Mouse (Mus musculus) kidney, postnatal 0 days (tissue): ENCODE measurements at regions not wholly inside any gene's neighbourhood (a gene's known extent, or its start where the extent isn't known, plus 50 kb on each side); places are given as distances from the start of the nearest gene placed in this dataset.
A peak's percentile ranks its signal among the peaks of the same experiment; 100 is the strongest.

Experiments
- ATAC-seq: fragments of 200-750 bp; cut with Nextera tagmentation; replicated peaks from 2 replicates; pipeline ENCODE4 v1.8.0; 2017; ENCODE audit warnings: low read depth, moderate number of reproducible peaks, moderate TSS enrichment, moderate library complexity; ENCODE audit not compliant: low FRiP score
- DNase-seq: peaks from one replicate; pipeline ENCODE4 v3.0.0-alpha.2; 2016; ENCODE audit warnings: low spot score
- H3K27ac ChIP-seq: fragments of 300-500 bp; sonication (generic); 2 replicates; pipeline ENCODE4 v1.5.1; 2014; ENCODE audit warnings: mild to moderate bottlenecking
- H3K27me3 ChIP-seq: fragments of 300-500 bp; sonication (generic); 2 replicates; pipeline ENCODE4 v1.6.1; 2014; ENCODE audit warnings: low read length, mixed read lengths; ENCODE audit not compliant: insufficient read depth
- H3K36me3 ChIP-seq: fragments of 300-500 bp; sonication (generic); 2 replicates; pipeline ENCODE4 v1.6.1; 2014; ENCODE audit warnings: low read length, mixed read lengths; ENCODE audit not compliant: insufficient read depth
- H3K4me1 ChIP-seq: fragments of 300-500 bp; sonication (generic); replicated peaks from 2 replicates; pipeline ENCODE4 v1.6.1; 2014; ENCODE audit warnings: antibody characterized with exemption, low read length, mixed read lengths; ENCODE audit not compliant: insufficient read depth
- H3K4me2 ChIP-seq: fragments of 300-500 bp; sonication (generic); 2 replicates; pipeline ENCODE4 v1.6.1; 2014; ENCODE audit warnings: mild to moderate bottlenecking, low read length, moderate library complexity, mixed read lengths
- H3K4me3 ChIP-seq: fragments of 300-500 bp; sonication (generic); replicated peaks from 2 replicates; pipeline ENCODE4 v1.5.1; 2014; ENCODE audit warnings: low read depth, low read length
- H3K9ac ChIP-seq: fragments of 300-500 bp; sonication (generic); 2 replicates; pipeline ENCODE4 v1.6.1; 2014; ENCODE audit warnings: low read depth, low read length
- H3K9me3 ChIP-seq: fragments of 300-500 bp; sonication (generic); replicated peaks from 2 replicates; pipeline ENCODE4 v1.6.1; 2016; ENCODE audit warnings: low read length, inconsistent platforms, mixed read lengths
- CTCF ChIP-seq: IDR thresholded peaks from 2 replicates; pipeline ENCODE4 v1.5.1; 2016; ENCODE audit warnings: antibody characterized with exemption, low read depth, mild to moderate bottlenecking, moderate library complexity
- WGBS: fragments of 180-500 bp; shearing (Covaris S2); extraction: QIAGEN DNeasy Blood & Tissue Kit; methylation state at CpG from one replicate; pipeline ENCODE4 v1.1.7; 2014; 5-methylcytosine and 5-hydroxymethylcytosine counted together

DNA sequence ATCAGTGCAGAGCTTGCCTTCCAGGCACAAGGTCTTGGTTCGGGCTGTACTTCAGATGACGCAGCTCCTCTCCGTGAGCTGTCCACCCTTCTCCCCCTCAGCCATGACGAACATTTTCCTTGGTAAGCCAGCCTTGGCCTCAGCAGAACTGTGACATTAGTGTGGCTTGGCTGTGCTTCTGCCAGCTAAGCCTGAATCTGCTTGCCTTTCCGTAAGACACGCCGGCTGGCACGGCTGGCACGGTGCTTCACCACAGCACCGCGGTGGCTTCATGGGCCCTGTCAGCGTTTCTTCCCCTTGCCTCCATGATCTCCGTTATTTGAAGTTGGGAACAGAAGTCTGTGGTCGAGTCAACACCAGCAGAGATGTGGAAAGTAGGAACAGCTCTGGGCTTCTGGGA, 87.0 kb downstream of the Tmx1 start:
- no peak for DNase-seq
- WGBS, result 90% methylated on average over 14 of the region's 14 CpGs
- Histone ChIP-seq H3K27ac (no peak overlapping the region), H3K9me3 (no peaks in the 10 kb centered on the region), H3K4me2 (no peak overlapping the region), H3K4me3 (no peak overlapping the region), H3K4me1 (no peaks in the 10 kb centered on the region; the same call in 1 of the 2 replicates), H3K36me3 (no peaks in the 10 kb centered on the region), H3K9ac (no peak overlapping the region), H3K27me3 (no peaks in the 10 kb centered on the region)
- no peak for TF ChIP-seq CTCF
- no peak for ATAC-seq

- Histone ChIP-seq H3K36me3 (no peaks in the 10 kb centered on the region), H3K4me2 (no peak overlapping the region), H3K27ac (no peak overlapping the region), H3K4me3 (no peak overlapping the region), H3K9me3 (no peaks in the 10 kb centered on the region), H3K4me1 (no peaks in the 10 kb centered on the region; the same call in 1 of the 2 replicates), H3K9ac (no peak overlapping the region), H3K27me3 (no peaks in the 10 kb centered on the region)
- DNase-seq (no peak), ATAC-seq (no peak)
- TF ChIP-seq CTCF, result no peak
- 84% methylated on average over 4 of the region's 4 CpGs for WGBS
These were observed 88.5 kb downstream of the Tmx1 start for GRCm38 (mm10) chr12:70541432-70541831.

GRCm38 (mm10) chr12:70543299-70543698, 90.4 kb downstream of the Tmx1 start:
- Histone ChIP-seq H3K9me3 (no peaks in the 10 kb centered on the region), H3K9ac (no peak overlapping the region), H3K4me3 (no peak overlapping the region), H3K36me3 (no peaks in the 10 kb centered on the region), H3K27ac (no peak overlapping the region), H3K4me2 (no peak overlapping the region), H3K4me1 (no peaks in the 10 kb centered on the region; the same call in 1 of the 2 replicates), H3K27me3 (no peaks in the 10 kb centered on the region)
- DNase-seq, result no peak
- ATAC-seq, result no peak
- 33% methylated on average over 5 of the region's 5 CpGs for WGBS
- no peak for TF ChIP-seq CTCF

DNA sequence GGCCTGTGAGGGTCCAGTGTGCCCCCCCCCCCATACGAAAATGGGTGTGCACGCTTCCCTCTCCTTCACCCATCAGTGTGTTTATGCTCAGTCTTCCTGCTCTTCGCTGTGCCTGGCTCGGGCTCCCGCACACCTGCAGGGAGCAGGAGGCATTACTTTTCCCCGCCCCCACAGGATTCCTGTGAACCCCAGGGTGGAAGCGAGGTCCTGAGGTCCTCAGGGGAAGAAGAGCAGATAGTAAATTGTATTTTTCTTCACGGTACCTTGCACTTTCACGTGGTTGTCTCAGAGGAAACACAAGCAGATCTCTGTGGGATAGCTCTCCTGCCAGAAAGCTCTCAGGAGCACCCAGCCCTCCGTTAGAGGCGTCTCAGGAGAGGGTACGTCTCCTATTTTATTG, 91.4 kb downstream of the Tmx1 start:
- no peak for ATAC-seq

GRCm38 (mm10) chr12:70544850-70545510, 92.1 kb downstream of the Tmx1 start:
- Histone ChIP-seq H3K27me3 (no peaks in the 10 kb centered on the region), H3K27ac (no peak overlapping the region), H3K4me2 (no peak overlapping the region), H3K4me1 (no peaks in the 10 kb centered on the region; the same call in 1 of the 2 replicates), H3K36me3 (no peaks in the 10 kb centered on the region), H3K9me3 (no peaks in the 10 kb centered on the region), H3K4me3 (no peak overlapping the region), H3K9ac (no peak overlapping the region)
- DNase-seq (no peak), ATAC-seq (no peak)
- no peak for TF ChIP-seq CTCF
- 53% methylated on average over 7 of the region's 7 CpGs for WGBS

More for the DNA sequence above, 91.4 kb downstream of the Tmx1 start:
- Histone ChIP-seq H3K4me3 (no peak overlapping the region), H3K4me1 (no peaks in the 10 kb centered on the region; the same call in 1 of the 2 replicates), H3K36me3 (no peaks in the 10 kb centered on the region), H3K27me3 (no peaks in the 10 kb centered on the region), H3K9me3 (no peaks in the 10 kb centered on the region), H3K4me2 (0 out of 2 replicates have a peak overlapping the region, but pooled peaks have one; percentile 33), H3K9ac (no peak overlapping the region), H3K27ac (no peak overlapping the region)
- DNase-seq, result no peak
- TF ChIP-seq CTCF, result no peak
- WGBS, result 19% methylated on average over 12 of the region's 12 CpGs

GRCm38 (mm10) chr12:70547199-70547598, 94.3 kb downstream of the Tmx1 start:
- ATAC-seq (no peak), DNase-seq (no peak)
- H3K27me3 ChIP-seq, result no peaks in the 10 kb centered on the region
- H3K4me2 ChIP-seq, result no peak overlapping the region
- no peak overlapping the region for H3K9ac ChIP-seq
- no peaks in the 10 kb centered on the region for H3K36me3 ChIP-seq
- TF ChIP-seq CTCF, result no peak
- H3K9me3 ChIP-seq, result no peaks in the 10 kb centered on the region
- 68% methylated on average over 6 of the region's 6 CpGs for WGBS
- no peak overlapping the region for H3K4me3 ChIP-seq
- no peaks in the 10 kb centered on the region; the same call in 1 of the 2 replicates for H3K4me1 ChIP-seq
- H3K27ac ChIP-seq, result no peak overlapping the region

GRCm38 (mm10) chr12:70549296-70549695, 96.4 kb downstream of the Tmx1 start:
- 84% methylated on average over 9 of the region's 9 CpGs for WGBS
- Histone ChIP-seq H3K9me3 (no peaks in the 10 kb centered on the region), H3K27ac (no peak overlapping the region), H3K4me2 (no peak overlapping the region), H3K36me3 (no peaks in the 10 kb centered on the region), H3K27me3 (no peaks in the 10 kb centered on the region), H3K4me3 (no peak overlapping the region), H3K4me1 (no peaks in the 10 kb centered on the region), H3K9ac (no peak overlapping the region)
- ATAC-seq, result no peak
- no peak for TF ChIP-seq CTCF
- no peak for DNase-seq
